9 mouse cellular contexts compared by ENCODE assay signal in the genomic region with DNA sequence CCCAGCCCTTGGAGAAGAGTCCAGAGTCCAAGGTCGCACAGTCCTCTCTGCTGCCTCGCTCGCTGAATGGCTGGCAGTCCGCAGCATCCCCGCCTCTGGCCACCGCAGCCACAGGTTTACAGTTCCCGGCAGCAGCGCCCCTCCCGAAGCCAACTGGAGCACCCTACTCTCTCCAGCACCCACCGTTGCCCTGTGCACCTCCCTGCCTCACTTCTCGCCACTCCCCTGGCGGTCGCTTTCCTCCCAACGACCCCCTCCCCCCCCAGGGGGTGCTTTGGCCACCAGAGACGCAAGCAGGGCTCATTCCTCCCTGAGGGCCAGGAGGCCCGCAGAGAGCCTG. TPM values are rescaled to one million over a fixed set of nuclear protein-coding genes. Genes with fewer than 3 reads are reported as not detected.
DNase-seq lines count a peak whose midpoint lies in the region; ATAC-seq and TF ChIP-seq lines count a peak whose summit lies in the region.
"Had no signal": no experiment of that assay in that cellular context is flagged by ENCODE, and none has a peak within 500 bp of the region (broad histone marks: within the 10 kb centered on the region; RNA-seq: fewer than 3 reads in every experiment).

Gene Nxph1 (plus strand): TSS at position 301 of the 340 bp plus-strand sequence.

- TF ChIP-seq CTCF in heart, postnatal 0 days (IDR thresholded peaks at IDR 0.05; ENCODE audit: low read depth): no peak
- TF ChIP-seq CTCF in hindbrain, postnatal 0 days (IDR thresholded peaks at IDR 0.05; ENCODE audit: low read depth): peak; percentile 2; the same call in 1 of the 2 replicates

- peak within 1 kb of the TSS; percentile 55 for H3K4me2 ChIP-seq in heart, postnatal 0 days (ENCODE audit: low read depth, low read length)
- peak within 1 kb of the TSS; percentile 78 for H3K4me2 ChIP-seq in hindbrain, postnatal 0 days (ENCODE audit: low read depth, low read length)

- H3K36me3 ChIP-seq in heart, postnatal 0 days (replicated peaks; ENCODE audit: control insufficient read depth, insufficient read depth, low read length): no peaks in the 10 kb centered on the region
- no peaks in the 10 kb centered on the region for H3K36me3 ChIP-seq in embryonic facial prominence, embryonic 10.5 days (replicated peaks)
- no peaks in the 10 kb centered on the region for H3K36me3 ChIP-seq in hindbrain, postnatal 0 days (ENCODE audit: insufficient read depth, low read length)
- H3K36me3 ChIP-seq in midbrain, embryonic 10.5 days: no peaks in the 10 kb centered on the region

- no peak for TF ChIP-seq EP300 in heart, postnatal 0 days (IDR thresholded peaks at IDR 0.05; ENCODE audit: low read depth)

- peaks cover 9% of the 10 kb centered on the region; the same call in 1 of the 2 replicates for H3K4me1 ChIP-seq in heart, postnatal 0 days (ENCODE audit: control insufficient read depth, insufficient read depth)
- peaks cover 32% of the 10 kb centered on the region for H3K4me1 ChIP-seq in embryonic facial prominence, embryonic 10.5 days
- peaks cover 3% of the 10 kb centered on the region; the same call in 1 of the 2 replicates for H3K4me1 ChIP-seq in hindbrain, postnatal 0 days (ENCODE audit: insufficient read depth, low read length)
- peaks cover 39% of the 10 kb centered on the region for H3K4me1 ChIP-seq in midbrain, embryonic 10.5 days

- peak within 1 kb of the TSS; percentile 34 for H3K4me3 ChIP-seq in heart, postnatal 0 days (ENCODE audit: low read depth, low read length)
- H3K4me3 ChIP-seq in embryonic facial prominence, embryonic 10.5 days: peak within 1 kb of the TSS; percentile 56
- H3K4me3 ChIP-seq in hindbrain, postnatal 0 days (ENCODE audit: low read length): peak within 1 kb of the TSS; percentile 62
- H3K4me3 ChIP-seq in midbrain, embryonic 10.5 days: peak within 1 kb of the TSS; percentile 61

- WGBS in heart, postnatal 0 days: 2% methylated on average over 16 of the region's 16 CpGs
- WGBS in embryonic facial prominence, embryonic 10.5 days: 2% methylated on average over 16 of the region's 16 CpGs
- 3% methylated on average over 16 of the region's 16 CpGs for WGBS in hindbrain, postnatal 0 days
- WGBS in midbrain, embryonic 10.5 days: 0% methylated on average over 16 of the region's 16 CpGs

- no peaks in the 10 kb centered on the region for H3K9me3 ChIP-seq in heart, postnatal 0 days (replicated peaks; ENCODE audit: control insufficient read depth, low read length)
- H3K9me3 ChIP-seq in embryonic facial prominence, embryonic 10.5 days: no peaks in the 10 kb centered on the region
- no peaks in the 10 kb centered on the region for H3K9me3 ChIP-seq in hindbrain, postnatal 0 days (ENCODE audit: low read length)
- H3K9me3 ChIP-seq in midbrain, embryonic 10.5 days (replicated peaks): no peaks in the 10 kb centered on the region

- peaks cover 64% of the 10 kb centered on the region for H3K27me3 ChIP-seq in heart, postnatal 0 days (ENCODE audit: control insufficient read depth, insufficient read depth, low read length)
- peaks cover 71% of the 10 kb centered on the region for H3K27me3 ChIP-seq in embryonic facial prominence, embryonic 10.5 days (replicated peaks; ENCODE audit: low read depth, poor library complexity, severe bottlenecking)
- no peaks in the 10 kb centered on the region for H3K27me3 ChIP-seq in hindbrain, postnatal 0 days (ENCODE audit: insufficient read depth, low read length)
- peaks cover 72% of the 10 kb centered on the region for H3K27me3 ChIP-seq in midbrain, embryonic 10.5 days (ENCODE audit: low read depth, poor library complexity, severe bottlenecking)

- H3K9ac ChIP-seq in heart, postnatal 0 days (replicated peaks; ENCODE audit: low read depth, low read length): no peak within 1 kb of the TSS
- peak within 1 kb of the TSS; percentile 68 for H3K9ac ChIP-seq in hindbrain, postnatal 0 days (replicated peaks; ENCODE audit: low read length)

- no peak for DNase-seq in heart, postnatal 0 days (ENCODE audit: low spot score)
- no peak for DNase-seq in heart, postnatal 14 days
- DNase-seq in embryonic facial prominence, embryonic 10.5 days (ENCODE audit: low spot score): no peak
- no peak for DNase-seq in hindbrain, postnatal 0 days (ENCODE audit: low spot score)
- DNase-seq in midbrain, embryonic 10.5 days (ENCODE audit: low spot score): no peak
- no peak for DNase-seq in adrenal gland, adult 18-20 months (ENCODE audit: low spot score in 2 of 2)
- DNase-seq in gastrocnemius, adult 8-10 months (ENCODE audit: low spot score in 2 of 2): no peak
- no peak for DNase-seq in adrenal gland, postnatal 36 days

- intact Hi-C loops in heart, postnatal 14 days (cut with DNase I): no loop called here

- no peak for ATAC-seq in heart, postnatal 0 days (ENCODE audit: insufficient read depth, low read depth)
- ATAC-seq in hindbrain, postnatal 0 days: peak; percentile 46; the same call in 1 of the 2 replicates

- H3K27ac ChIP-seq in heart, postnatal 0 days (ENCODE audit: low read depth): no peak within 1 kb of the TSS
- H3K27ac ChIP-seq in embryonic facial prominence, embryonic 10.5 days (replicated peaks): no peak within 1 kb of the TSS
- peak within 1 kb of the TSS; percentile 76 for H3K27ac ChIP-seq in hindbrain, postnatal 0 days
- H3K27ac ChIP-seq in midbrain, embryonic 10.5 days (replicated peaks): no peak within 1 kb of the TSS

RNA-seq across cellular contexts. Expression of gene Nxph1, which starts in this region (rescaled TPM):
- not detected in 2 replicates for total RNA-seq in heart, postnatal 0 days (2014; rRNA removed; ENCODE audit: low replicate concordance)
- 0.05 and 0.07 TPM in 2 replicates for polyA plus RNA-seq in heart, postnatal 0 days (2015; fragmentation: Nextera tagmentation; extraction: Ambion mirVana)
- not detected for total RNA-seq in heart, postnatal 14 days (2021)
- 0.32 and 0.41 TPM in 2 replicates for polyA plus RNA-seq in embryonic facial prominence, embryonic 10.5 days (2016; fragmentation: Nextera tagmentation; extraction: Ambion mirVana)
- 65.3 and 68.5 TPM in 2 replicates for total RNA-seq in hindbrain, postnatal 0 days (2014; rRNA removed)
- polyA plus RNA-seq in hindbrain, postnatal 0 days (2015; fragmentation: Nextera tagmentation; extraction: Ambion mirVana): 94.8 and 99.9 TPM in 2 replicates
- polyA plus RNA-seq in midbrain, embryonic 10.5 days (2016; fragmentation: Nextera tagmentation; extraction: Ambion mirVana): 0.72 and 2.0 TPM in 2 replicates
- total RNA-seq in adrenal gland, adult 18-20 months (2021): under 1 TPM; 0.16 to 0.60 TPM
- total RNA-seq in gastrocnemius, adult 8-10 months (2022): not detected
- 1 to 10 TPM in 1 of 2 experiments, not detected in 1; 1.3 TPM for total RNA-seq in adrenal gland, postnatal 36 days (2021)
- total RNA-seq: heart, postnatal 10 days had no signal

Comparison
In these comparisons a context has a peak if more than half of its experiments do, and no peak if none do; other contexts are left out.
1. RNA of gene Nxph1 (total RNA-seq): 65.3 to 68.5 TPM in hindbrain, postnatal 0 days; 1.3 TPM in adrenal gland, postnatal 36 days, 0.16 to 0.60 TPM in adrenal gland, adult 18-20 months, not detected in heart, postnatal 14 days, not detected in heart, postnatal 0 days and not detected in gastrocnemius, adult 8-10 months; every median in the first group is over 10 times any median in the second.
2. RNA of gene Nxph1 (polyA plus RNA-seq): 94.8 to 99.9 TPM in hindbrain, postnatal 0 days; 0.72 to 2.0 TPM in midbrain, embryonic 10.5 days, 0.32 to 0.41 TPM in embryonic facial prominence, embryonic 10.5 days and 0.05 to 0.07 TPM in heart, postnatal 0 days; every median in the first group is over 10 times any median in the second.
3. Peak in every context shown above with its lines, with median percentiles within 50 percentile points of each other: H3K4me3 ChIP-seq.